ENCODE assay signal across 19 mouse cellular contexts in the genomic region with DNA sequence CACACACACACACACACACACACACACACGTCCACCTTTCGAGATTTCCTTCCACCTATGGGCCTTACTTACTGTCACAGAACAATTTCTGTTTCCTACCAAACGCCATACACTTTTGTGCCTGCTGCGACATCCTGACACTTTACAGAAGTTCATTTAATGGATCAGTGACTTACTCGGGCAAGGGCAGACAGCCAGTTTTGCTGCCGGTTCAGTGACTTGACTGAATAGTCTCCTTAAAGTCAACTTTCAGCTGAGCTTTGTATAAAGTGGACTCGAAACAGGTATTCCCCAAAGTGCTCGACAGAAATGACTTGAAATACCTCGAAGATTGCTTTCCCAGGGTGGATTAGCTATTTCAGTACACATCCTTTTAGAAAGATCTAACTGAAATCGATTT.
A peak's percentile ranks its signal among the peaks of the same experiment; 100 is the strongest.
DNase-seq lines count a peak whose midpoint lies in the region; ATAC-seq and TF ChIP-seq lines count a peak whose summit lies in the region.
"Had no signal": no experiment of that assay in that cellular context is flagged by ENCODE, and none has a peak within 500 bp of the region (broad histone marks: within the 10 kb centered on the region; RNA-seq: fewer than 3 reads in every experiment).

No protein-coding gene starts in this region.

- TF ChIP-seq CTCF in kidney, adult 2 months (conservative IDR thresholded peaks at IDR 0.05; ENCODE audit: insufficient read depth, insufficient read length, low read depth, low read length): no peak

- WGBS in forebrain, embryonic 12.5 days: 35% methylated on average over 10 of the region's 10 CpGs
- 22% methylated on average over 10 of the region's 10 CpGs for WGBS in forebrain, embryonic 15.5 days
- WGBS in midbrain, embryonic 10.5 days: 46% methylated on average over 10 of the region's 10 CpGs
- 47% methylated on average over 10 of the region's 10 CpGs for WGBS in midbrain, embryonic 11.5 days
- WGBS in kidney, adult 2 months: 14% methylated on average over 10 of the region's 10 CpGs

- peaks cover 77% of the 10 kb centered on the region for H3K4me1 ChIP-seq in forebrain, embryonic 12.5 days
- peaks cover 38% of the 10 kb centered on the region for H3K4me1 ChIP-seq in forebrain, embryonic 15.5 days
- H3K4me1 ChIP-seq in midbrain, embryonic 10.5 days: peaks cover 76% of the 10 kb centered on the region
- H3K4me1 ChIP-seq in midbrain, embryonic 11.5 days (ENCODE audit: control insufficient read depth, insufficient read depth, low read length): peaks cover 10% of the 10 kb centered on the region
- peaks cover 5% of the 10 kb centered on the region; the same call in 1 of the 2 replicates for H3K4me1 ChIP-seq in kidney, adult 2 months (ENCODE audit: control insufficient read depth, insufficient read depth, low read length)

- H3K27ac ChIP-seq in forebrain, embryonic 12.5 days: 0 out of 2 replicates have a peak overlapping the region, but pooled peaks have one; percentile 36
- no peak overlapping the region for H3K27ac ChIP-seq in forebrain, embryonic 15.5 days (replicated peaks)
- H3K27ac ChIP-seq in midbrain, embryonic 10.5 days (replicated peaks): 0 out of 2 replicates have a peak overlapping the region, but pooled peaks have one; percentile 52
- no peak overlapping the region for H3K27ac ChIP-seq in midbrain, embryonic 11.5 days (ENCODE audit: low read depth, low read length)
- no peak overlapping the region for H3K27ac ChIP-seq in kidney, adult 2 months (ENCODE audit: insufficient read depth, low read depth, low read length)

- H3K9me3 ChIP-seq in forebrain, embryonic 12.5 days: no peaks in the 10 kb centered on the region
- H3K9me3 ChIP-seq in forebrain, embryonic 15.5 days: no peaks in the 10 kb centered on the region
- no peaks in the 10 kb centered on the region for H3K9me3 ChIP-seq in midbrain, embryonic 10.5 days (replicated peaks)
- H3K9me3 ChIP-seq in midbrain, embryonic 11.5 days (ENCODE audit: control insufficient read depth, low read length): no peaks in the 10 kb centered on the region
- H3K9me3 ChIP-seq: embryonic facial prominence, embryonic 12.5 days; stomach, embryonic 15.5 days had no signal

- H3K4me3 ChIP-seq in forebrain, embryonic 12.5 days (replicated peaks): no peak overlapping the region
- no peak overlapping the region for H3K4me3 ChIP-seq in forebrain, embryonic 15.5 days
- H3K4me3 ChIP-seq in midbrain, embryonic 10.5 days: no peak overlapping the region
- H3K4me3 ChIP-seq in midbrain, embryonic 11.5 days (ENCODE audit: low read depth, low read length): no peak overlapping the region
- H3K4me3 ChIP-seq in kidney, adult 2 months (ENCODE audit: insufficient read depth, low read depth, low read length): no peak overlapping the region
- H3K4me3 ChIP-seq: embryonic facial prominence, embryonic 12.5 days; stomach, embryonic 15.5 days had no signal

- H3K9ac ChIP-seq in forebrain, embryonic 12.5 days: no peak overlapping the region
- no peak overlapping the region for H3K9ac ChIP-seq in forebrain, embryonic 15.5 days (replicated peaks)
- H3K9ac ChIP-seq in midbrain, embryonic 11.5 days (ENCODE audit: low read length): no peak overlapping the region
- H3K9ac ChIP-seq: embryonic facial prominence, embryonic 12.5 days; forebrain, postnatal 0 days; stomach, embryonic 15.5 days had no signal

- no peak for TF ChIP-seq POLR2A in kidney, adult 2 months (IDR thresholded peaks at IDR 0.05; ENCODE audit: low read depth, low read length)

- DNase-seq in midbrain, embryonic 10.5 days (ENCODE audit: low spot score): no peak
- no peak for DNase-seq in midbrain, embryonic 11.5 days (ENCODE audit: low spot score, missing footprints)
- peak; percentile 88 for DNase-seq in kidney, adult 2 months
- peak; percentile 63 to 78 for DNase-seq in kidney, postnatal 4 days
- no peak for DNase-seq in embryo, embryonic 9.5 days (ENCODE audit: extremely low spot score)
- no peak for DNase-seq in thymus, postnatal 4 days
- DNase-seq: B cell, adult 2 months; cerebellum, adult 8-10 months; forebrain, postnatal 0 days; gastrocnemius, postnatal 25 days; right cerebral cortex, postnatal 14 days; thymus, postnatal 36 days had no signal

- H3K27me3 ChIP-seq in forebrain, embryonic 12.5 days: peaks cover 9% of the 10 kb centered on the region; the same call in 1 of the 2 replicates
- H3K27me3 ChIP-seq in forebrain, embryonic 15.5 days: peaks cover 10% of the 10 kb centered on the region; the same call in 1 of the 2 replicates
- H3K27me3 ChIP-seq in midbrain, embryonic 10.5 days (ENCODE audit: low read depth, poor library complexity, severe bottlenecking): 0 out of 2 replicates have a peak, but pooled peaks cover 4% of the 10 kb centered on the region
- H3K27me3 ChIP-seq in midbrain, embryonic 11.5 days (ENCODE audit: control insufficient read depth, insufficient read depth, low read length): no peaks in the 10 kb centered on the region
- no peaks in the 10 kb centered on the region for H3K27me3 ChIP-seq in kidney, adult 2 months (replicated peaks; ENCODE audit: control insufficient read depth, insufficient read depth, low read length)
- H3K27me3 ChIP-seq: embryonic facial prominence, embryonic 12.5 days; stomach, embryonic 15.5 days had no signal

- 0 out of 2 replicates have a peak overlapping the region, but pooled peaks have one; percentile 19 for H3K4me2 ChIP-seq in forebrain, embryonic 12.5 days
- H3K4me2 ChIP-seq in forebrain, embryonic 15.5 days (replicated peaks): no peak overlapping the region
- no peak overlapping the region for H3K4me2 ChIP-seq in midbrain, embryonic 11.5 days
- H3K4me2 ChIP-seq: embryonic facial prominence, embryonic 12.5 days; heart, embryonic 11.5 days; liver, embryonic 11.5 days; stomach, embryonic 15.5 days had no signal

- ATAC-seq in forebrain, embryonic 12.5 days (ENCODE audit: low FRiP score): no peak
- no peak for ATAC-seq in forebrain, embryonic 15.5 days (replicated peaks)
- ATAC-seq in midbrain, embryonic 11.5 days (ENCODE audit: low FRiP score): no peak
- ATAC-seq: forebrain, postnatal 0 days had no signal

- no peaks in the 10 kb centered on the region for H3K36me3 ChIP-seq in forebrain, embryonic 12.5 days (replicated peaks)
- no peaks in the 10 kb centered on the region for H3K36me3 ChIP-seq in forebrain, embryonic 15.5 days
- no peaks in the 10 kb centered on the region for H3K36me3 ChIP-seq in midbrain, embryonic 10.5 days
- no peaks in the 10 kb centered on the region for H3K36me3 ChIP-seq in midbrain, embryonic 11.5 days (ENCODE audit: control insufficient read depth, insufficient read depth, low read length)
- H3K36me3 ChIP-seq in kidney, adult 2 months (ENCODE audit: control insufficient read depth, insufficient read depth, low read length): no peaks in the 10 kb centered on the region
- H3K36me3 ChIP-seq: G1E; stomach, embryonic 15.5 days had no signal

Comparison
In these comparisons a context has a peak if more than half of its experiments do, and no peak if none do; other contexts are left out.
1. H3K27ac ChIP-seq: peak in forebrain, embryonic 12.5 days (single experiment) and midbrain, embryonic 10.5 days (single experiment); none in forebrain, embryonic 15.5 days (single experiment), midbrain, embryonic 11.5 days (single experiment) and kidney, adult 2 months (single experiment).
2. DNase-seq: peak in kidney, adult 2 months (single experiment) and kidney, postnatal 4 days (2 of 2); none in midbrain, embryonic 10.5 days (single experiment), midbrain, embryonic 11.5 days (single experiment), embryo, embryonic 9.5 days (single experiment) and thymus, postnatal 4 days (single experiment).